Mouse (Mus musculus): ENCODE results near the gene Nod2.

- TF ChIP-seq CTCF (conservative IDR thresholded peaks at IDR 0.05; ENCODE audit: low read length) = no peak
- TF ChIP-seq NANOG (IDR thresholded peaks at IDR 0.05; ENCODE audit: borderline replicate concordance, low read length) = no peak
Measured at GRCm38 (mm10) chr8:88670782-88671181, 23.7 kb downstream of the Nod2 start.

All from E14TG2a.4 (cell line).